Mouse (Mus musculus): ENCODE results near the gene Dock2. TPM values are rescaled to one million over a fixed set of nuclear protein-coding genes. Genes with fewer than 3 reads are reported as not detected.

Dock2 gene
- total and polyA plus RNA-seq, 3 experiments: 60.9 to 101 (median 77.9) TPM

DNA sequence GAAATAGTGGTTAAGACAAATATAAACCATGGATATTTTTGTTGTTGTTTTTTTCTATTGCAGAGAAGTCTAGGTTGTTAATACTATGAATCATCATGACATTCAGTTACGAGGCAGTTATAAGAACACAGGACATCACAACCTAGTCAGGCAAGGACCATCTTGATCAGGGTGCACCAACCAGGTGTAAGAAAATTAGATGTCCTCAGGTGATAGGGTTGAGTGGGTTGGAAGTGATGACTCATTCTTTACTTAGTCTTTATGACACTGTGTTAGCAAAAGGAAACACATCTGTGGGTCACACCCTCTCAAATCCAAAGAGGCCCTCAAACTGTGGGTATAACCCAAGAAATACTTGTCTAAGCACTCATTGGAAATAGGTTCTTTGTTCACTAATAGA is 277.3 kb downstream of the Dock2 start:
- Histone ChIP-seq H3K27me3 (ENCODE audit: control insufficient read depth in 1 of 2, insufficient read depth in 2 of 2, low read length in 2 of 2) (no peaks in the 10 kb centered on the region), H3K79me2 (ENCODE audit: control insufficient read depth, insufficient read depth, low read length, poor library complexity) (no peaks in the 10 kb centered on the region), H3K9me3 (replicated peaks; ENCODE audit: insufficient read depth, low read length) (no peaks in the 10 kb centered on the region), H3K36me3 (ENCODE audit: control insufficient read depth in 1 of 2, insufficient read depth in 2 of 2, low read length in 2 of 2) (peaks cover 12 to 23% of the 10 kb centered on the region in 2 experiments), H3K4me3 (ENCODE audit: control insufficient read depth in 1 of 2, insufficient read depth in 1 of 2, low read depth in 2 of 2, low read length in 2 of 2) (no peak overlapping the region), H3K9ac (ENCODE audit: control insufficient read depth, low read depth, low read length, poor library complexity, severe bottlenecking) (no peak overlapping the region), H3K27ac (ENCODE audit: control insufficient read depth, low read depth, low read length) (no peak overlapping the region), H3K4me1 (ENCODE audit: control insufficient read depth in 1 of 2, insufficient read depth in 2 of 2, low read length in 2 of 2) (peaks cover 0 to 9% of the 10 kb centered on the region in 2 experiments; a peak in 1 of 4 replicates)
- no peak for DNase-seq (ENCODE audit: low read depth, low spot score)
- TF ChIP-seq CTCF (IDR thresholded peaks at IDR 0.05 in 2 of 3, conservative IDR thresholded peaks at IDR 0.05 in 1 of 3; ENCODE audit: control insufficient read depth in 1 of 3, insufficient read depth in 1 of 3, low read depth in 2 of 3, low read length in 3 of 3, poor library complexity in 1 of 3, severe bottlenecking in 1 of 3) (no peak), MEF2A (IDR thresholded peaks at IDR 0.05; ENCODE audit: extremely low read depth, insufficient replicate concordance, low read depth, low read length, poor library complexity, severe bottlenecking) (no peak), SIN3A (IDR thresholded peaks at IDR 0.05; ENCODE audit: low read length) (no peak), MYC (IDR thresholded peaks at IDR 0.05; ENCODE audit: low read depth, low read length) (no peak), BHLHE40 (IDR thresholded peaks at IDR 0.05; ENCODE audit: borderline replicate concordance, low read depth, low read length) (no peak), GABPA (IDR thresholded peaks at IDR 0.05; ENCODE audit: low read depth, low read length) (no peak), ZMIZ1 (IDR thresholded peaks at IDR 0.05; ENCODE audit: low read depth, low read length) (no peak), SMC3 (IDR thresholded peaks at IDR 0.05; ENCODE audit: low read depth, low read length) (no peak), MAFK (IDR thresholded peaks at IDR 0.05; ENCODE audit: borderline replicate concordance, low read depth, low read length) (no peak), GATA1 (IDR thresholded peaks at IDR 0.05; ENCODE audit: low read depth, low read length) (no peak), MAZ (IDR thresholded peaks at IDR 0.05; ENCODE audit: low read depth, low read length) (no peak), TAL1 (IDR thresholded peaks at IDR 0.05; ENCODE audit: low read length) (no peak), EP300 (IDR thresholded peaks at IDR 0.05; ENCODE audit: low read depth in 1 of 2, low read length in 2 of 2) (no peak), E2F4 (IDR thresholded peaks at IDR 0.05; ENCODE audit: borderline replicate concordance, low read depth, low read length) (no peak), CHD1 (IDR thresholded peaks at IDR 0.05; ENCODE audit: low read depth, low read length) (no peak)

DNA sequence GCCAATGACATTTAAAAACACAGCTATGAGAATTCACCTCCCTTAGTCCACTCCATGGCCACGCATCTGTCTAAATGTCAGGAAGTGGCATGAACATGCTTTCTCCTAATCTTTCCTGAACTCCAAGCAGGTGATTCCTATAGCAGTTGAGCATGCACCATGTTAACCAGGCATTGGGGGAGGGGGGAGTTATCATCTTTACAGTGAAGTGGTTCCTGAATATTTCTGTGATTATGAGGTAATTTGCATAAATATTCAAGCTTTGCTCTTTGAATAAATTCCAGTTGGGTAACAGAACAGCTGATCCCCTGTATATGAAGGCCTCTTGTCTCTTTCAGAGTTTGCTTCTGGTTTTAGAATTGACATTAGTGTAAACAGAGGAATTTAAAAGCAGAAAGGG is 284.0 kb downstream of the Dock2 start:
- TF ChIP-seq NELFE (IDR thresholded peaks at IDR 0.05; ENCODE audit: low read depth, low read length) (no peak), CHD2 (IDR thresholded peaks at IDR 0.05; ENCODE audit: low read length) (no peak), CTCF (IDR thresholded peaks at IDR 0.05 in 2 of 3, conservative IDR thresholded peaks at IDR 0.05 in 1 of 3; ENCODE audit: control insufficient read depth in 1 of 3, insufficient read depth in 1 of 3, low read depth in 2 of 3, low read length in 3 of 3, poor library complexity in 1 of 3, severe bottlenecking in 1 of 3) (no peak), USF2 (IDR thresholded peaks at IDR 0.05; ENCODE audit: borderline replicate concordance in 1 of 2, insufficient read depth in 1 of 2, low read depth in 1 of 2, low read length in 2 of 2) (no peak), MXI1 (IDR thresholded peaks at IDR 0.05; ENCODE audit: low read depth, low read length) (no peak)
- Histone ChIP-seq H3K27me3 (ENCODE audit: control insufficient read depth in 1 of 2, insufficient read depth in 2 of 2, low read length in 2 of 2) (no peaks in the 10 kb centered on the region), H3K9ac (ENCODE audit: control insufficient read depth, low read depth, low read length, poor library complexity, severe bottlenecking) (no peak overlapping the region), H3K4me3 (ENCODE audit: control insufficient read depth in 1 of 2, insufficient read depth in 1 of 2, low read depth in 2 of 2, low read length in 2 of 2) (no peak overlapping the region), H3K27ac (ENCODE audit: control insufficient read depth, low read depth, low read length) (no peak overlapping the region), H3K36me3 (ENCODE audit: control insufficient read depth in 1 of 2, insufficient read depth in 2 of 2, low read length in 2 of 2) (peaks cover 0 to 38% of the 10 kb centered on the region in 2 experiments; a peak in 2 of 4 replicates), H3K9me3 (replicated peaks; ENCODE audit: insufficient read depth, low read length) (no peaks in the 10 kb centered on the region), H3K79me2 (ENCODE audit: control insufficient read depth, insufficient read depth, low read length, poor library complexity) (no peaks in the 10 kb centered on the region), H3K4me1 (ENCODE audit: control insufficient read depth in 1 of 2, insufficient read depth in 2 of 2, low read length in 2 of 2) (no peaks in the 10 kb centered on the region)
- DNase-seq (ENCODE audit: low read depth, low spot score): no peak

Data from MEL (cell line).